Mouse (Mus musculus) adrenal gland, postnatal 25 days (tissue): ENCODE measurements around the gene 4930564D02Rik. TPM values are rescaled to one million over a fixed set of nuclear protein-coding genes. Genes with fewer than 3 reads are reported as not detected.

Source experiments
- DNase-seq: peaks from one replicate; pipeline ENCODE4 v3.0.0; 2021; ENCODE audit warnings: mixed read lengths
- long read RNA-seq: library from polyadenylated mRNA; stranded (forward); transcript quantifications from one replicate; pipeline ENCODE4 v2.0.0, GENCODE M21; 2021
- total RNA-seq: library from RNA; stranded (reverse); gene quantifications from 2 replicates; pipeline ENCODE4 v1.2.3, GENCODE M21; 2021

Gene 4930564D02Rik
- total RNA-seq: not detected in 2 replicates
- long read RNA-seq: 0 reads

- DNase-seq: no peak
These were observed at the start of gene 4930564D02Rik for GRCm38 (mm10) chr3:105066544-105066943. TSS of gene 4930564D02Rik (plus strand) at chr3:105066844.

GRCm38 (mm10) chr3:105017314-105017713, 49.3 kb upstream of the 4930564D02Rik start:
- DNase-seq: no peak

GRCm38 (mm10) chr3:105018085-105018782, 48.4 kb upstream of the 4930564D02Rik start:
- DNase-seq: no peak

- DNase-seq: no peak
These were observed 47.9 kb upstream of the 4930564D02Rik start for GRCm38 (mm10) chr3:105018783-105019105.

GRCm38 (mm10) chr3:105019826-105020692, 46.6 kb upstream of the 4930564D02Rik start:
- no peak for DNase-seq

DNA sequence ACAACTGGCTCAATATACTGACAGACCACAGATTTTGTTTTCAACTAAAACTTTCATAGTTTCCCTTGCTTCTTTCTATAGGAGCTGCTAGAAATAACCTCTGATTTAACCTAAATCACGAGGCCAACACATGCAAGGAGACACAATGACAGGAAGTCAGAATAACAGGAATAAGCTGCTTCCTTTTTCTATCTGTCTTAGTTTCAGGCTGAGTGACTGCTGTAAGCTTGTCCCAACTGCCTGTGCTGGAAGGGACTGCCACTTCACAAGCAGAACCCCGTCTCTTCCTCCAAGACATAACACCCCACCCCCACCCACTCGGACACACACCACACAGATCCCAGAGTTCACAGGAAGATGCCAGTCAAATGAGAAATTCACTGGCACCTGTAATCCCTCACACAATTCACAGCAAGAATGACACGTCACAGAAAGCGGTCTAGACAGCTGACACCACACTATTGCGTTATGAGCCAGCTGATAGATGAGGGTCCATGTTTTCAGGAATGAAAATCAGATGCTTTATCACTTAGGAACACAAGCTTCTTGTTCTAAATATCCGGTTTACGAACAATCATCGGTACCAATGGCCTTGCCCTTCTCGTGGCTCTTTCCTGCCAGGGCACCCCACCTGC, 43.2 kb upstream of the 4930564D02Rik start:
- no peak for DNase-seq

DNA sequence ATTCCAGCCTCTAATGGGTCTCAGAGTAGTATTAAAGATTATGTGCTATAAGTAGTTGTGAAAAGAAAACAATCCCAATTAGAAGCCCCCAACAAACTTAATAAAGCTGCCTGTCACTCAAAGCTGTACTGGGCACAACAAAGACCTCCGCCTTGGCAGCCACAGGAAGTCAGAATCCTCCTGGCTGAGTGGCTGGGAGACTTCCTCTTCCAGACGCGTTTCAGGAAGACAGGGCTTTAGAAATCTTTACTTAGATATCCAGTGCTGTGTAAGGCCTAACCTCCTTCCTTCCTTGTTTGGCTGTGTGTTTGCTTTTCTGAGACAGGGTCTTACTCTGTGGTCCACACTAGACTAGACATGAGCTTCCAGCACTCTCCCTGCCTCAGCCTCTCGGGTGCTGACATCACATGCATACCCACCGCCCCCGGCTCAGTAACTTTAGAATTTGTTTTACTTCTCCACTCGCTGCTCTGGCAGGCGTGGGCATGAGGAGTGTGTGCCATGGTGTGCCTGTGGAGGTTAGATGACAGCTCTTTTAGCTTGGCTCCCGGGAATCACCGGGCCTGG, 30.3 kb upstream of the 4930564D02Rik start:
- no peak for DNase-seq

DNA sequence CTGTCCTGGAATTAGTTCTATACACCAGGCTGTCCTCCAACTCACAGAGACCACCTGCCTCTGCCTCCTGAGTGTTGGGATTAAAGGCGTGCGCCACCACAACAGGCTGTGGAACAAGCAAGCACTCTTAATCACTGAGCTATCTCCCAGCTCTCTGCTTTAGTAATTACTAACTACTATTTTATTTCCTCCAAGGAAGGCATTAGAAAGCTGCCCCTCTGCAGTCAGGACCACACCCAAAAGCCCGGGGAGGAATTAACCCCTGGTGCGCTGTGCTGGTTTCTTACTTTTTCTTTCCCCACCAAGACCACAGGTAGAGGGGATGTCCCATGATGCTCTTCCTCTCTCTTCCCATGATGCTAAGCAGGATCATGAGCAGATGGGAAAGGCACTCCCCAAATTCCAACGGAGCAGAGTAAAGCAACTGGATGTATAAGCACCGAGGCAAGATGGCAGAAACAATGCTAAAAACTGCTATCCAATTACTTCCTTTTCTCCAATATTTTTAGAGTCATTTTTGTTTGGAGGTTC, 29.3 kb upstream of the 4930564D02Rik start:
- DNase-seq: no peak

DNA sequence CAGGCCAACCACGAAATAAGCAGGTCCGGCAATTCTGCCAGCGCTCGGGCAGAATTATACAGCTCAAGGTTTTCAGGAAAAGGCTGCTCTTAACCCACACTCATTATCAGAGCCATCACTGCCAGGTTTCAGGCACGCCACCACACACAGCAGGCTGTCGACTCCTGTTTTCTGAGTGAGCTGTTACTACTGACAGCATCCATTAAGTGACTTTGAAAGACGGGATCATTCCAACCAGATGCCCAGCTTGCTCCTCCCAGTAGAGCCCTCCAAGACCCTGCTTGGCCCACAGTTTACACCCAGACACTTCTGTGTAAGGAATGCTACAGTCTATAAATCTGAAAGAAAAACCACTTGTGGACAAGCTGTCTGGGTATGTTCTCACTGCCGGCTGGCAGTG, 26.6 kb upstream of the 4930564D02Rik start:
- DNase-seq: no peak

DNA sequence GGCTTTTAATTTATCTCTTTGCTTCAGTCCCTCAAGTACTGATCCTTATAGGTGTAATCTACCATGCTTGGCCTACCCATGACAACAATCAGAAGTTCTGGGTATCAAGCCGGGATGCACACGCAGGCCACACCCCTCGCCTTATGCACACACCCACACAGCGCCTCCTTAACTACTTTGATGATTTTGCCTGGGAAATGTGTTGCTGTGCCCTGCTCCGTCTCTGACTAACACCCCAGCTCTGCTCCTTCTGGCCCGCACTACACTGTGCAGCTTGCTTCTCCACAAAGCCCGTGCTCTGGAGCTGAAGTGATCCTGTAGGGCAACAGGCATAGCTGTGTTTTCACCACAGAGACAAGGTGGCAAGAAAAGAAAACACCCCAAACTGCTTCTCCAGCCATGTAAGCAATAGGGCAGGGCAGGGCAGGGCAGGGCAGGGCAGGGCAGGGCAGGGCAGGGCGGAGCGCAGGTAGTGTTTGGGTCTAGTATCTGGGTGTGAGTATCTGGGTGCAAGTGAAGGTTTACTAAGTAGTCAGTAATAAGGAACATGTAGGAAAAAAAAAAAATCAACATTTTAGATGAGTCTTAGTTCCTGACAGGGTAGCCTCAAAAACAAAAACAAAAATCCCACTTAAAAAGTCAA, 25.5 kb upstream of the 4930564D02Rik start:
- no peak for DNase-seq

DNA sequence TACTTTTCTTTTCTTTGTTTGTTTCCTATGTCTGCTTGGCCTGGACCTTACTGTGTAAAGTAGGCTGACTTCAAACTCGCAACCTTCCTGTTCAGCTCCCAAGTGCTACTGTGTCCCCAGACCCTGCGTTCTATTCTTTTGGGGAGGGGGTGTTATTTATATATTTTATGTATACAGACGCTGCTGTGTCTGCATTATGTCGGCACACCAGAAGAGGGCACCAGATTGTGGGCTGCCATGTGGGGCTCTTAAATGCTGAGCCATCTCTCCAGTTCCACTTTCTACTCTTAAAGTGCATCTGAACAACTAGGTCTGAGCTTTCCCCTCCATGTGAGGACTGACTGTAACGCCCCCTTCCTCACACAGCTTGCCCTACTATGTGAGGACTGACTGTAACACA, 22.9 kb upstream of the 4930564D02Rik start:
- no peak for DNase-seq

DNA sequence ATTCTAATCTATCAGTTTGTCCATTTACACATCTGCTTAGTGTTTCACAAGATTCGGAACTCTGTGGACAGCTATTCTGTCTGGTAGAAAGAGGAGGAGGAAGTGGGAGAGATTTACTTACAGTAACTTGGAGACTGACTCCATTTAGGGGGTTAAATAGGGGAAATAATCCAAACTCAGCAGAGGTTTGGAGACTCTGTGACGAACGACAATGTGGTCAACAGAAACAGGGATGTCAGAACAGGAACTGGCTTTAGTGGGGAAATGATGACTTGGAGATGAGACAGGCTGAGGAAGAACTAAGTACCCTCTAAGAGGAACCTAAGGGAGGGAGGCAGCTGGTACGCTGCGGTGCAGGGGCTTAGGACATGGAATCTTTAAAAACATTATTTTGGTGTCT, 19.8 kb upstream of the 4930564D02Rik start:
- no peak for DNase-seq

DNA sequence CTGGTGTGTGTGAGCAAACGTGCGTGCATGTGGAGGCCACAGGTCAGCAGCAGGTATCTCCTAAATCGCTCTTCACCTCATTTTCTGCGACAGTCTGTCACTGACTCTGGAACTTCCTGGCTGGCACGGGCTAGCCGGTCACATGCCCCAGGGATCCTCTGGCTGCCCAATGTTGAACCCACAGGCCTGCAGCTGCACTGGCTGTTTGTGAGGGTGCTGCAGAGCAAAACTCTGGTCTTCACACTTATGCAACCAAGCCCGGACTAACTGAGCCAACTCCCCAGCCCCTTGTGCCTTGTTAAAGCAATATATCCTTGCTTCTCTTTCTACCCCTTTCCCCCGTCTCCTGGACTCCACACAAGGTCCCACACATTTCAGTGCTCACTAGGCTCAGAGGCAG, 19.0 kb upstream of the 4930564D02Rik start:
- DNase-seq: peak; percentile 34

- DNase-seq: no peak
These were observed 16.8 kb upstream of the 4930564D02Rik start for GRCm38 (mm10) chr3:105049848-105050247.

- DNase-seq: no peak
These were observed 15.5 kb upstream of the 4930564D02Rik start for GRCm38 (mm10) chr3:105051103-105051502.

DNA sequence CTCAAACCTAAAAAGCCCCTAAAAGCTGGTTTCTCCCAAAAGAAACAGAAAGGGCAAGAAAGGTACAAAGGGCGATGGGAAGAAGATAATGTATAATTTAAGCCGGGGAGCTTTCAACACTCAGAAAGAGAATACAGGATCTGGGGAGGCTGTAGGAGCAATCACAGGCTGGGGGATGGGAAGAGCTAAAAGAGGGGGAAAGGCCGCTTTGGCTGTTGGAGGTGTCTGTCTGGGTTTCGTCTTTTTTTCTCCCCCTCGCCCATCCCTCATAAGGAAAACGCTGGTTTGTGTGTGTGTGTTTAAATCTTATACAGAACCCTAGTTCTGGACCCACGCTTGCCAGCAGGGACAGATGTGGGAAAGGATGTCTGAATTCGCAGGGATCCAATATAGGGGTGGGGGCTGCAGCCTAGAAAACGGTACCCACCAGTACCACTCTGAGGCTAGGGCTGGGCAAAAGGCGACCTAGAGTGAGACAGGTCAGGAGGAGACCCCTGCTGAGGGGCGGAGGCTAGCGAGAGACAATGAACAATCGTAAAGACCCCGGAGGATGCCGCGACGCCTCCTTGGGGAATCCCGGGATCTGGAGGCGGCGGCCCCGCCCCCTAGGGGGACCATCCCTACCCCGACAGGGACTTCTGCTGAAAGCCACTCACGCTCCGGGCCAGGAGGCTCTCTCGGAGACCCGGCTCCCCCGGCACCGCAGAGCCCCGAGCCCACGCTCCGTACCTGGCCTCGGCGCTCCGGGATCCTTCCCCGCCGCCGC, 14.3 kb upstream of the 4930564D02Rik start:
- no peak for DNase-seq

DNA sequence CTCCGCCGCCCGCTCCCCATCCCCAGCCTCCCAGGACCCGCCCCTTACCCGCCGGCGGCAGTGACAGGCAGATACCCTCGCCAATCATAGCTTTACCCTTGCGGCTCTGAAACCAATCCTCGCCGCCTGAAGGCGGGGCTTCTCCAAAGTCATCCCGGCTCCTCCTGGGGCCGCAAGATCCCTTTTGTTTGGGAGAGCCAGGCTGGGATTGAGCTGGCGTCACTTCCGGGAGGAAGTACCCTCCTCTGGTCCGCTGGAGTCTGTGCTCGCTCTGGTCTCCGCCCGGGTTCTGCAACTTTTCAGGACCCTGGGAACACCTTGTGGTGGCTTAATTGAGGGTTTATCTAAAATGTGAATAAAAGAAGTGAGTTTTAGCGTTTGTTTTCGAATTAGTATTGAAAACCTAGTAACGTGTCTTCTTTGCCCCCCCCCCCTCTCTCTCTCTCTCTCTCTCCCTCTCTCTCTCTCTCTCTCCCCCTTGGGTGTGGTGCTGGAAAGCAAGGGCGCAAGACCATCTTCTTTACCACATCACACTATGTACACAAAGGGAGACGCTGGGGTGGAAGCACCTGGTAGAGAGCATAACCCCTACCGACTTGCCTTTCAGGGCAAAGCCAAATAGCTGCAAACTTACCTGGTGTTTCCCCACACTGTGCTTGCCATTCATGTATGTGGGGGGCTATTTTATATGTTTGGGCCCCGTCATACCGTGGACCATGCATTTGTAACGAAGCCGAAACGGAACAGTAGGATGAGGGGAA, 13.5 kb upstream of the 4930564D02Rik start, which contains the start of gene Cttnbp2nl:
Gene Cttnbp2nl (minus strand): TSS at position 210 of the 761 bp plus-strand sequence.
- peak; percentile 98 for DNase-seq

GRCm38 (mm10) chr3:105053698-105054001, 13.0 kb upstream of the 4930564D02Rik start:
- no peak for DNase-seq

GRCm38 (mm10) chr3:105054952-105055351, 11.7 kb upstream of the 4930564D02Rik start:
- DNase-seq: peak; percentile 44

DNA sequence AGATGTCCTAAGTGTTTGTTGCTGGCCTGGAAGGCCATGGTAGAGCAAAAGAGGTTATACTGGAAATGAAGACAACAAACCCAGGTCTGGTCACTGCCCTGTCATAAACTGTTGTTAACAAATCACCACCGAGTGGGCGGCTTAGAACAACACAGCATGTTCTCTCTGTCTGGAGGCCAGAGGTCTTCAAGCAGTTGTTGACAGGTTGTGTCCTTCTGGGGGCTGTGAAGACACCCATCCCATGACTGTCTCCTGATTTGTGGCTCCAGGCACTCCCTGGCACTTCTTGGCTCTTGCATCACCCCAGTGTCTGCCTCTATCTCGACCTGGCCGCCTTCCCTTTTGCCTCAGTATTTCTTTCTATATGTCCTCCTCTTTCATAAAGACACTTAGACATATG, 11.0 kb upstream of the 4930564D02Rik start:
- no peak for DNase-seq
